Mouse (Mus musculus) layer of hippocampus, adult 2 months (tissue): Measurements from ENCODE around the gene Anxa1. TPM values are rescaled to one million over a fixed set of nuclear protein-coding genes. Genes with fewer than 3 reads are reported as not detected.

Experiments
- DNase-seq, 2 experiments: peaks; one replicate each; pipeline ENCODE4 v3.0.0; 2022; ENCODE audit warnings: low spot score in 2 of 2
- H3K27ac ChIP-seq: fragments of 200-600 bp; 2 replicates; pipeline ENCODE4 v1.8.1; 2022
- H3K4me3 ChIP-seq: fragments of 200-600 bp; 2 replicates; pipeline ENCODE4 v1.8.1; 2022; ENCODE audit warnings: mild to moderate bottlenecking
- CTCF ChIP-seq: fragments of 200-600 bp; conservative IDR thresholded peaks from 2 replicates; pipeline ENCODE4 v1.8.1; 2022; ENCODE audit warnings: antibody characterized with exemption, mild to moderate bottlenecking, moderate library complexity
- total RNA-seq, 2 experiments: library from RNA; stranded (reverse); gene quantifications; 2 replicates each; pipeline ENCODE4 v1.2.3; 2021

Anxa1 gene
- total RNA-seq, 2 experiments from 2014 or later: 0.71 to 1.00 TPM

- Histone ChIP-seq H3K4me3 (no peak overlapping the region), H3K27ac (no peak overlapping the region)
- no peak for TF ChIP-seq CTCF
- no peak for DNase-seq
Observed at GRCm38 (mm10) chr19:20401961-20402360, 11.2 kb upstream of the Anxa1 start.

GRCm38 (mm10) chr19:20399187-20399586 is 8.4 kb upstream of the Anxa1 start:
- TF ChIP-seq CTCF: no peak
- H3K4me3 ChIP-seq: no peak overlapping the region
- no peak for DNase-seq
- no peak overlapping the region for H3K27ac ChIP-seq

GRCm38 (mm10) chr19:20397092-20397491 is 6.3 kb upstream of the Anxa1 start:
- H3K4me3 ChIP-seq: no peak overlapping the region
- TF ChIP-seq CTCF: no peak
- no peak for DNase-seq
- H3K27ac ChIP-seq: no peak overlapping the region

- no peak overlapping the region for H3K4me3 ChIP-seq
- peak in 1 of 2 experiments; percentile 11 for DNase-seq
- TF ChIP-seq CTCF: no peak
- H3K27ac ChIP-seq: no peak overlapping the region
Observed at GRCm38 (mm10) chr19:20393556-20394274, 3.0 kb upstream of the Anxa1 start.

- DNase-seq: no peak
- H3K4me3 ChIP-seq: no peak overlapping the region
- TF ChIP-seq CTCF: no peak
- H3K27ac ChIP-seq: no peak overlapping the region
Observed at GRCm38 (mm10) chr19:20389723-20390122, 1.0 kb downstream of the Anxa1 start.

- no peak for TF ChIP-seq CTCF
- no peak for DNase-seq
- no peak overlapping the region for H3K27ac ChIP-seq
- no peak overlapping the region for H3K4me3 ChIP-seq
Observed at GRCm38 (mm10) chr19:20389245-20389644, 1.5 kb downstream of the Anxa1 start.

GRCm38 (mm10) chr19:20388276-20388675 is 2.5 kb downstream of the Anxa1 start:
- no peak overlapping the region for H3K4me3 ChIP-seq
- no peak overlapping the region for H3K27ac ChIP-seq
- no peak for TF ChIP-seq CTCF
- no peak for DNase-seq

- Histone ChIP-seq H3K4me3 (no peak overlapping the region), H3K27ac (no peak overlapping the region)
- DNase-seq: no peak
- TF ChIP-seq CTCF: no peak
Observed at GRCm38 (mm10) chr19:20386296-20386695, 4.4 kb downstream of the Anxa1 start.

GRCm38 (mm10) chr19:20385645-20386044 is 5.1 kb downstream of the Anxa1 start:
- H3K27ac ChIP-seq: no peak overlapping the region
- DNase-seq: peak in 1 of 2 experiments; percentile 2
- no peak overlapping the region for H3K4me3 ChIP-seq
- no peak for TF ChIP-seq CTCF

- Histone ChIP-seq H3K4me3 (no peak overlapping the region), H3K27ac (no peak overlapping the region)
- no peak for DNase-seq
- TF ChIP-seq CTCF: no peak
Observed at GRCm38 (mm10) chr19:20381207-20381752, 9.5 kb downstream of the Anxa1 start.

GRCm38 (mm10) chr19:20370175-20370574 is 20.6 kb downstream of the Anxa1 start:
- no peak overlapping the region for H3K4me3 ChIP-seq
- TF ChIP-seq CTCF: no peak
- no peak overlapping the region for H3K27ac ChIP-seq
- no peak for DNase-seq

- no peak overlapping the region for H3K27ac ChIP-seq
- no peak for DNase-seq
- no peak overlapping the region for H3K4me3 ChIP-seq
- TF ChIP-seq CTCF: no peak
Observed at GRCm38 (mm10) chr19:20366571-20366970, 24.2 kb downstream of the Anxa1 start.

GRCm38 (mm10) chr19:20366010-20366409 is 24.7 kb downstream of the Anxa1 start:
- no peak overlapping the region for H3K4me3 ChIP-seq
- no peak overlapping the region for H3K27ac ChIP-seq
- no peak for TF ChIP-seq CTCF
- DNase-seq: no peak

GRCm38 (mm10) chr19:20365364-20365763 is 25.4 kb downstream of the Anxa1 start:
- H3K4me3 ChIP-seq: no peak overlapping the region
- no peak for DNase-seq
- no peak for TF ChIP-seq CTCF

GRCm38 (mm10) chr19:20364931-20365330 is 25.8 kb downstream of the Anxa1 start:
- TF ChIP-seq CTCF: no peak
- no peak overlapping the region for H3K4me3 ChIP-seq
- H3K27ac ChIP-seq: no peak overlapping the region
- no peak for DNase-seq

More at GRCm38 (mm10) chr19:20365364-20365763, 25.4 kb downstream of the Anxa1 start:
- H3K27ac ChIP-seq: no peak overlapping the region
